Mouse (Mus musculus): ENCODE data around the gene Aplnr. TPM values are rescaled to one million over a fixed set of nuclear protein-coding genes. Genes with fewer than 3 reads are reported as not detected.

The Aplnr gene
- polyA plus RNA-seq, 1 experiment from 2014 or later = 184 TPM

- peaks cover 24% of the 10 kb centered on the region for H3K4me1 ChIP-seq
- H3K9me3 ChIP-seq = no peaks in the 10 kb centered on the region
- H3K36me3 ChIP-seq = no peaks in the 10 kb centered on the region
- no peak overlapping the region for H3K9ac ChIP-seq
- WGBS = 11% methylated on average over 1 of the region's 1 CpGs
- H3K27me3 ChIP-seq = no peaks in the 10 kb centered on the region
- H3K27ac ChIP-seq = no peak overlapping the region
- H3K4me2 ChIP-seq = no peak overlapping the region
- H3K4me3 ChIP-seq = no peak overlapping the region
- no peak for ATAC-seq (ENCODE audit: borderline replicate concordance, extremely low read depth, low FRiP score, low TSS enrichment)
Observed at GRCm38 (mm10) chr2:85161638-85162093, 25.6 kb downstream of the Aplnr start.

- ATAC-seq (ENCODE audit: borderline replicate concordance, extremely low read depth, low FRiP score, low TSS enrichment) = peak; percentile 73
- Histone ChIP-seq H3K27ac (peak overlapping the region; percentile 55), H3K36me3 (no peaks in the 10 kb centered on the region)
Observed at GRCm38 (mm10) chr2:85163311-85164047, 27.5 kb downstream of the Aplnr start.

GRCm38 (mm10) chr2:85167624-85168023 is 31.6 kb downstream of the Aplnr start:
- 72% methylated on average over 1 of the region's 1 CpGs for WGBS

More at GRCm38 (mm10) chr2:85163311-85164047, 27.5 kb downstream of the Aplnr start:
- H3K9me3 ChIP-seq = no peaks in the 10 kb centered on the region
- H3K4me2 ChIP-seq = no peak overlapping the region
- no peaks in the 10 kb centered on the region for H3K27me3 ChIP-seq
- no peak overlapping the region for H3K9ac ChIP-seq
- WGBS = 17% methylated on average over 7 of the region's 7 CpGs
- H3K4me1 ChIP-seq = peaks cover 27% of the 10 kb centered on the region
- no peak overlapping the region for H3K4me3 ChIP-seq

GRCm38 (mm10) chr2:85168327-85168726 is 32.3 kb downstream of the Aplnr start:
- Histone ChIP-seq H3K27me3 (no peaks in the 10 kb centered on the region), H3K4me3 (no peak overlapping the region), H3K9me3 (no peaks in the 10 kb centered on the region), H3K9ac (no peak overlapping the region), H3K27ac (peak overlapping the region; percentile 66), H3K36me3 (no peaks in the 10 kb centered on the region), H3K4me1 (peaks cover 25% of the 10 kb centered on the region), H3K4me2 (no peak overlapping the region)
- 87% methylated on average over 1 of the region's 1 CpGs for WGBS
- ATAC-seq (ENCODE audit: borderline replicate concordance, extremely low read depth, low FRiP score, low TSS enrichment) = no peak

More at GRCm38 (mm10) chr2:85167624-85168023, 31.6 kb downstream of the Aplnr start:
- Histone ChIP-seq H3K9me3 (no peaks in the 10 kb centered on the region), H3K36me3 (no peaks in the 10 kb centered on the region), H3K4me3 (no peak overlapping the region), H3K27ac (peak overlapping the region; percentile 66), H3K9ac (no peak overlapping the region), H3K27me3 (no peaks in the 10 kb centered on the region), H3K4me1 (peaks cover 25% of the 10 kb centered on the region), H3K4me2 (no peak overlapping the region)
- ATAC-seq (ENCODE audit: borderline replicate concordance, extremely low read depth, low FRiP score, low TSS enrichment) = no peak; the same call in 1 of the 2 replicates

GRCm38 (mm10) chr2:85172071-85172762 is 36.2 kb downstream of the Aplnr start:
- Histone ChIP-seq H3K9me3 (no peaks in the 10 kb centered on the region), H3K9ac (no peak overlapping the region), H3K4me1 (peaks cover 22% of the 10 kb centered on the region), H3K36me3 (no peaks in the 10 kb centered on the region), H3K4me3 (no peak overlapping the region), H3K27me3 (no peaks in the 10 kb centered on the region), H3K4me2 (no peak overlapping the region), H3K27ac (peak overlapping the region; percentile 68)
- WGBS = 10% methylated on average over 3 of the region's 3 CpGs
- peak; percentile 89 for ATAC-seq (ENCODE audit: borderline replicate concordance, extremely low read depth, low FRiP score, low TSS enrichment)

GRCm38 (mm10) chr2:85172763-85173103 is 36.7 kb downstream of the Aplnr start:
- H3K9ac ChIP-seq = no peak overlapping the region
- no peaks in the 10 kb centered on the region for H3K27me3 ChIP-seq
- 24% methylated on average over 2 of the region's 2 CpGs for WGBS
- 0 out of 2 replicates have a peak, but pooled peaks have one; percentile 5 for ATAC-seq (ENCODE audit: borderline replicate concordance, extremely low read depth, low FRiP score, low TSS enrichment)
- no peaks in the 10 kb centered on the region for H3K9me3 ChIP-seq
- no peak overlapping the region for H3K4me2 ChIP-seq
- peaks cover 22% of the 10 kb centered on the region for H3K4me1 ChIP-seq
- no peaks in the 10 kb centered on the region for H3K36me3 ChIP-seq
- H3K27ac ChIP-seq = peak overlapping the region; percentile 68
- H3K4me3 ChIP-seq = no peak overlapping the region

GRCm38 (mm10) chr2:85173545-85173944 is 37.5 kb downstream of the Aplnr start:
- H3K4me3 ChIP-seq = no peak overlapping the region
- peaks cover 19% of the 10 kb centered on the region for H3K4me1 ChIP-seq
- WGBS = 71% methylated on average over 6 of the region's 6 CpGs
- H3K9me3 ChIP-seq = no peaks in the 10 kb centered on the region
- no peak for ATAC-seq (ENCODE audit: borderline replicate concordance, extremely low read depth, low FRiP score, low TSS enrichment)
- no peak overlapping the region for H3K27ac ChIP-seq
- no peak overlapping the region for H3K4me2 ChIP-seq
- no peaks in the 10 kb centered on the region for H3K36me3 ChIP-seq
- H3K9ac ChIP-seq = no peak overlapping the region
- no peaks in the 10 kb centered on the region for H3K27me3 ChIP-seq

GRCm38 (mm10) chr2:85178139-85178800 is 42.2 kb downstream of the Aplnr start:
- WGBS = 42% methylated on average over 4 of the region's 4 CpGs
- Histone ChIP-seq H3K9me3 (no peaks in the 10 kb centered on the region), H3K27ac (0 out of 2 replicates have a peak overlapping the region, but pooled peaks have one; percentile 13), H3K9ac (no peak overlapping the region), H3K27me3 (no peaks in the 10 kb centered on the region), H3K36me3 (no peaks in the 10 kb centered on the region), H3K4me2 (no peak overlapping the region), H3K4me3 (no peak overlapping the region), H3K4me1 (0 out of 2 replicates have a peak, but pooled peaks cover 4% of the 10 kb centered on the region)
- no peak for ATAC-seq (ENCODE audit: borderline replicate concordance, extremely low read depth, low FRiP score, low TSS enrichment)

- no peak for ATAC-seq (ENCODE audit: borderline replicate concordance, extremely low read depth, low FRiP score, low TSS enrichment)
- no peaks in the 10 kb centered on the region for H3K36me3 ChIP-seq
- H3K4me1 ChIP-seq = no peaks in the 10 kb centered on the region
- 85% methylated on average over 6 of the region's 6 CpGs for WGBS
- no peaks in the 10 kb centered on the region for H3K27me3 ChIP-seq
- H3K27ac ChIP-seq = no peak overlapping the region
- H3K9ac ChIP-seq = no peak overlapping the region
- no peaks in the 10 kb centered on the region for H3K9me3 ChIP-seq
- H3K4me3 ChIP-seq = no peak overlapping the region
- H3K4me2 ChIP-seq = no peak overlapping the region
Observed at GRCm38 (mm10) chr2:85187582-85188151, 51.6 kb downstream of the Aplnr start.

Measured in lung, embryonic 15.5 days (tissue).